Mouse (Mus musculus): ENCODE measurements around the gene Bmp2k. TPM values are rescaled to one million over a fixed set of nuclear protein-coding genes. Genes with fewer than 3 reads are reported as not detected.

The Bmp2k gene
- polyA plus RNA-seq, 1 experiment from 2014 or later = 7.9 TPM

DNA sequence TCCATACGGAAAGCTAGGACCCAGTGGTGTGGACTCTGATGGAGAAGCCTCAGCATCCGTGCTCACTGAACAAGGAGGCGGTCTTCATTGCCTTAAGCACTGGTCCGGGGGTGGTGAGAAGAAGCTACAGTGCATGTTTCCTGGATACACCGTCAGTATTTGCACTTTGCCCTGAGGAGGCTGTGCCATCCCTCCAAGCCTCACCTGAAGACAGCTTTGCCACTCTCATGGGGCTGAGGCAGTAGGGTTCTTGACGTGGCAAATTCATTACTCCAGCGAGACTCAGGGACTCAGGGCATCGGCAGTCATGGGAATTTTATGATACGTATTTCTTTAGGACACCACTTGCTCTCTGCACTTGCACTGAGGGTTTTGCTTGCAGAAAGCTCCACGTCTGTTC, 49.2 kb downstream of the Bmp2k start:
- no peak overlapping the region for H3K4me2 ChIP-seq (replicated peaks)
- H3K4me3 ChIP-seq = no peak overlapping the region
- no peak overlapping the region for H3K27ac ChIP-seq
- no peaks in the 10 kb centered on the region for H3K9me3 ChIP-seq
- no peak overlapping the region for H3K9ac ChIP-seq
- no peak for ATAC-seq (ENCODE audit: low FRiP score, low read depth)
- H3K36me3 ChIP-seq = peaks cover 9% of the 10 kb centered on the region; the same call in 1 of the 2 replicates
- no peaks in the 10 kb centered on the region for H3K27me3 ChIP-seq
- WGBS = 86% methylated on average over 10 of the region's 10 CpGs
- H3K4me1 ChIP-seq = no peaks in the 10 kb centered on the region

DNA sequence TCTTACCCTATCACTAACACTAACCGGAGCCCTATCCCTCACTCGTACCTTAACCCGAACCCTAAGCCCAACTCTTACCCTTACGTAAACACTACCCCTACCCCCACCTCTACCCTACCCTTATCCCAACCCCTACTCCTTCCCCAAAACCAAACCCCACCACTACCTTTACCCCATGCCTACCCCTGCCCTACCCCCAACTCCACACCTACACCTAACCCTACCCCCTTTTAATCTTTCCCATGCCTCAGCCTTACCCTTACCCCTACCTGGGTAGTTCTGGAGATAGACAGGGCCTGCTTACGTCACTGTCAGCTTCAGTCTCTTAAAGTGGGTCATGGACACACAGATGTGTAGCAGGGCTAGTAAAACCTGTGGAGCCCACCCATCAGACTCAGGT, 51.4 kb downstream of the Bmp2k start:
- no peak overlapping the region for H3K27ac ChIP-seq
- H3K9ac ChIP-seq = no peak overlapping the region
- no peak overlapping the region for H3K4me3 ChIP-seq
- H3K4me2 ChIP-seq (replicated peaks) = no peak overlapping the region
- no peaks in the 10 kb centered on the region for H3K4me1 ChIP-seq
- ATAC-seq (ENCODE audit: low FRiP score, low read depth) = no peak
- no peaks in the 10 kb centered on the region for H3K27me3 ChIP-seq
- peaks cover 13% of the 10 kb centered on the region; the same call in 1 of the 2 replicates for H3K36me3 ChIP-seq
- WGBS = 93% methylated on average over 5 of the region's 5 CpGs
- H3K9me3 ChIP-seq = no peaks in the 10 kb centered on the region

DNA sequence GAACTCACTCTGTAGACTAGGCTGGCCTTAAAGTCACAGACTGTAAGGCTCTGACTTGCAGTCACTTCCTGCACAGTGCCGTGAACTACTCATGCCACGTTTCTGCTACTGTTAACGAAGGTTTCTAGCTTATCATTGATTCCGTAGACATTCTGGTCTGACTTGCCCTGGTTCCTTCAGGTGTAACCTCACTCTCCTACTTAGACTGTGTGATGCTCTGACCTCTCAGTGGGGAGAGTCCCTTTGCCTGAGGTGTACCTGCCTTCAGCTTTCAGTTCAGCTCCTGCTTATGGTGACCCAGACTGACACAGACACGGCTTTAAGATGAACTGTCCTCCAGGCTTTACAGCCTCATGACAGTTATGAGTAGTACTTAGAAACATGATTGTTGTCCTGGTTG, 56.7 kb downstream of the Bmp2k start:
- Histone ChIP-seq H3K9ac (no peak overlapping the region), H3K4me3 (no peak overlapping the region), H3K36me3 (peaks cover 16% of the 10 kb centered on the region), H3K9me3 (no peaks in the 10 kb centered on the region), H3K4me2 (replicated peaks) (no peak overlapping the region), H3K27me3 (no peaks in the 10 kb centered on the region), H3K4me1 (no peaks in the 10 kb centered on the region), H3K27ac (no peak overlapping the region)
- no peak for ATAC-seq (ENCODE audit: low FRiP score, low read depth)
- WGBS = 82% methylated on average over 5 of the region's 5 CpGs

DNA sequence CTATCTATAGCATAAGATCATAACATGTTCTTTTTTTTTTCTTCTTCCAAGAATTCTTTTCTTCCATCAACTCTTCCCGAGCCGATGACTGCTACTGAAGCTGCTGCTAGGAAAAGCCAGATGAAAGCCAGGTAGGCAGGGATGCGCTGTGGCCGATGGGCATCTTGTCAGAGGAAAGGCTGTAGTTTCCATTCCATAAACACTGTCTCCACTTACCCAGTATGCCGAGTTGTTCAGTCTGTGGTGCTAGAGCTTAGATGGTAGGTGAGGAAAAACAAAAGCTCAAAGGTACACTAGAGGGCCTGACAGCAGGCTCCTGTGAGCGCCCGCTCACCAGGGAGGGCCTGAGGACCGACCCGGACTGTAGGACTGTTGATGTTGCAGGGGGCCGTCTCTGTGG, 57.3 kb downstream of the Bmp2k start:
- Histone ChIP-seq H3K4me1 (no peaks in the 10 kb centered on the region), H3K4me2 (replicated peaks) (no peak overlapping the region), H3K27ac (no peak overlapping the region), H3K27me3 (no peaks in the 10 kb centered on the region), H3K4me3 (no peak overlapping the region), H3K9me3 (no peaks in the 10 kb centered on the region), H3K36me3 (peaks cover 16% of the 10 kb centered on the region), H3K9ac (no peak overlapping the region)
- 74% methylated on average over 10 of the region's 10 CpGs for WGBS
- no peak for ATAC-seq (ENCODE audit: low FRiP score, low read depth)

DNA sequence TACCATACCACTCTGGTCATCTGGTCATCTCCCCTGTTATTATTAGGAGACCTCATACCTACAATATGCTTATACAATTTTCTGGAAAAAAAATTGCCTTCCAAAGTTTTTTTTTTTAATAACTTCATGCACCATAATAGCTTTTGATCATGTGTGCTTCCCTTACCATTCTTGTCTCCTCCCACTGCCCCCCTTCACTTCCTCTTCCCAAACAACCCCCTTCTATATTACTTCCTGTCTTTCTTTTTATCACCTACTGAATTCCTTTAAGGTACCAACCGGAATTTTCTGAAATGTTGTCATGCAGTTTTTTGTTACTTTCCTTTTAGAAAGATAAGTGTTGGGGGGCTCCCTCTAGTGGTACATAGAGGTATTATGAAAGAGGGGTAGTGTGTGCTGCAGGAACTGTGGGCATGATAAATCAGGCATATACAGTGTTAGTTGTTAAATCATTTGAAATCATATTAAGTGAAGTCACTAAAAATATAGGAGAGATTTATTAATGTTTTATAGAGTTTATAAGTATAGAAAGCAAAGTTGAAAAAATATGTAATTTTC, 58.1 kb downstream of the Bmp2k start:
- Histone ChIP-seq H3K27ac (no peak overlapping the region), H3K36me3 (peaks cover 16% of the 10 kb centered on the region), H3K4me1 (no peaks in the 10 kb centered on the region), H3K27me3 (no peaks in the 10 kb centered on the region), H3K4me3 (no peak overlapping the region), H3K9ac (no peak overlapping the region), H3K9me3 (no peaks in the 10 kb centered on the region), H3K4me2 (replicated peaks) (no peak overlapping the region)
- WGBS = 2% methylated on average over 1 of the region's 1 CpGs
- no peak for ATAC-seq (ENCODE audit: low FRiP score, low read depth)

DNA sequence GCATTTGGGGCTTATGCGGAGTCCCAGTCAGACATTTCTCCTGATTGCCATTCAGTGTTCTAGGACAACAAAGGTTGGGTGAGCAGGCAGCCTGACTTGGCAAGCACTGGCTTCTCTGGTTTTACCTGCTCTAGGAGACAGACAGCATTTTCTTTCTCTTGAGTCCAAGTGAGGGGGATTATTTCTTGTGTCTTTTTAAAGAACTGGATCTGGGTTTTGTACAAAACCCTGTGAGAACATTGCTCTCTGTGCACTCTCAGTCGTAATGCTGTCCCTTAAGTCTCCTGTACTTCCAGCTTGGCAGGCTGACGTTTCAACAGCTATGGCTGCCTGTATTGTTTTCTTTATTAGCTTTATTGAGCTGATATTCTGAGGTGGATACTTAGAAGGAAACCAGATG, 58.9 kb downstream of the Bmp2k start:
- Histone ChIP-seq H3K9me3 (no peaks in the 10 kb centered on the region), H3K27me3 (no peaks in the 10 kb centered on the region), H3K27ac (no peak overlapping the region), H3K4me1 (no peaks in the 10 kb centered on the region), H3K9ac (no peak overlapping the region), H3K36me3 (peaks cover 16% of the 10 kb centered on the region), H3K4me2 (replicated peaks) (no peak overlapping the region), H3K4me3 (no peak overlapping the region)
- WGBS = 62% methylated on average over 3 of the region's 3 CpGs
- ATAC-seq (ENCODE audit: low FRiP score, low read depth) = no peak

DNA sequence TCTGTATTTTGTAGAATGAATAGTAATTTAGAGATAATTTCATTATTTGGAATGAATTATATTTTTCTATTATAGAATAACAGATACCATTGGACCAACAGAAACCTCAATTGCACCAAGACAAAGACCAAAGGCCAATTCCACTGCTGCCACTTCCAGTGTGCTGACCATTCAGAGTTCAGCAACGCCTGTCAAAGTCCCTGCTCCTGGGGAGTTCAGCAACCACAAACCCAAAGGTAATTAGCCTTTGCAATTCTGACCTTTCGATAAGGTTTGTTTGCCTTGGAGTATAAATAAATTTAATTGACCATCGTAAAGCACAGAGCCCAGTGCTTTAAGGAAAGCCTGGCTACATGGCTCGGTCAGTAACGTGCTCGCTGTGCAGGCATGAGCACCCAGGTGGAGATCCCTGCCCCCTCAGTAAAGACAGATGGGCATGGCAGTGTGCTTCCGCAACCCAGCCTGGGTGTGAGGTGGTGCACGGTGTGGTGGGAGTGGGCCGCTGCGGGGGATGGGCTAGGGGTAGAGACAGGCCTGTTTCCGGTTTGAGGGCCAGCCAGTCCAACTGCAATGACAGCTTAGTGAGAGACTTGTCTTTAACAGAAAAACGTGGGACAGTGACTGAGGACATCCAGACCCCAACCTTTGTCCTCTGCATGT, 59.4 kb downstream of the Bmp2k start:
- no peak for ATAC-seq (ENCODE audit: low FRiP score, low read depth)

DNA sequence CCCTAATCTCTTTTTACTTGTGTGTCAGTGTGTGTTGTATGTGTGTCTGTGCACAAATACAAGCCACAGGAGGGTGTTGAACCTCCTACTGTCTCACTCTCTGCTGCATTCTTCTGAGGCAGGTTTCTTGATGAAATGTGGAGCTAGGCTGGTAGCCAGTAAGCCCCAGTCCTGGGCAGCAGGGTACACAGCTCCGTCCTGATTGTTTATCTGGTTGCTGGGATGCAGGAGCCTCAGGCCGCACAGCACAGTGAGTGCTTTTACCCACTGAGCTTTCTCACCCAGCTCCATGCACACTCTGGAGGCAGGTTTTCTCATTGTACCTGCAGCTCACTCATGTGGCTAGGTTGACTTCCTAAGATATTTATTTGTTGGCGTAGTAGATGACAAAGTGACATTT, 63.4 kb downstream of the Bmp2k start:
- Histone ChIP-seq H3K36me3 (peaks cover 33% of the 10 kb centered on the region), H3K27me3 (no peaks in the 10 kb centered on the region), H3K4me2 (replicated peaks) (no peak overlapping the region), H3K9ac (no peak overlapping the region), H3K4me3 (no peak overlapping the region), H3K27ac (no peak overlapping the region), H3K9me3 (no peaks in the 10 kb centered on the region), H3K4me1 (no peaks in the 10 kb centered on the region)
- ATAC-seq (ENCODE audit: low FRiP score, low read depth) = no peak
- WGBS = 75% methylated on average over 3 of the region's 3 CpGs

More for the DNA sequence above, 59.4 kb downstream of the Bmp2k start:
- Histone ChIP-seq H3K27me3 (no peaks in the 10 kb centered on the region), H3K27ac (no peak overlapping the region), H3K4me2 (replicated peaks) (no peak overlapping the region), H3K36me3 (peaks cover 16% of the 10 kb centered on the region), H3K9ac (no peak overlapping the region), H3K4me3 (no peak overlapping the region), H3K4me1 (no peaks in the 10 kb centered on the region), H3K9me3 (no peaks in the 10 kb centered on the region)
- WGBS = 30% methylated on average over 12 of the region's 12 CpGs

DNA sequence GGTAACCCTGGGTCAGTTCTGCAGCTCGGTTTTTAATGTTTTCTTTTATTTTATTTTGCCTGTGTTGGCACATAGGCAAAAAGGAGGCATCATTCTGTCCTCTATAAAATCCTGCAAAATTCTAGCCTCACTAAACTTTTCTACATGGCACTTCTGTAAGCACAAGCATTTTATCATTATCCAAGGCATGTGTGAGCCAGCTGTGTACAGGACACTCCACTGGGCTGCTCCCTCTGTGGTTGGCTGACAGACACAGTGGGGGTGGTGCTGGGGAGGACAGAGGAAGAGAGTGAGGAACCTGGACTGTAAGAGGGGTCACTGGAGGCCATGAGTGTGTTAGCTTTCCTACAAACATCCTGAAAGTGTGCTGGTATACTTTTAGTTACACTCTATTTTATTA, 64.6 kb downstream of the Bmp2k start:
- H3K4me1 ChIP-seq = no peaks in the 10 kb centered on the region; the same call in 1 of the 2 replicates
- 68% methylated on average over 1 of the region's 1 CpGs for WGBS
- H3K36me3 ChIP-seq = peaks cover 41% of the 10 kb centered on the region
- H3K9ac ChIP-seq = no peak overlapping the region
- H3K27ac ChIP-seq = no peak overlapping the region
- no peak overlapping the region for H3K4me3 ChIP-seq
- ATAC-seq (ENCODE audit: low FRiP score, low read depth) = no peak
- no peaks in the 10 kb centered on the region for H3K9me3 ChIP-seq
- H3K27me3 ChIP-seq = no peaks in the 10 kb centered on the region
- no peak overlapping the region for H3K4me2 ChIP-seq (replicated peaks)

DNA sequence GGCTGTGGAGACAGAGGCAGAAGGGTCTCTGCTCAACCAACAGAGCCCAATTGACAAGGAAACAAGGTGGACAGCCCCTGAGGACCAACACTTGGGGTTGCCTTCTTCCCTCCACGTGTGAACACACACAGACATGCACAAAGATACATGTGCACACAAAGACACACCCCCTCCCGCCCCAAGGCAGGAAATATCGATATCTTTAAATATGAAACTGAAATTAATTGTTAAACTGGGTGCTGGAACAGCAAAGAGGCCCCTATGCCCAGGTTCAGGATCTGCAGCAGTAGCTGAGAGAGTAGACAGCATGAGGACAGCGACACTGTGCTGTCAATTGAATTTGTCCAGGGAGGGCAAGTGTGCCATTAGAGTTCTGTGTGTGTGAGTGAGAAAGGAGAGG, 68.3 kb downstream of the Bmp2k start:
- 88% methylated on average over 4 of the region's 4 CpGs for whole genome bisulfite sequencing
- Histone ChIP-seq H3K9me3 (no peaks in the 10 kb centered on the region), H3K9ac (no peak overlapping the region), H3K36me3 (peaks cover 50% of the 10 kb centered on the region), H3K27me3 (no peaks in the 10 kb centered on the region), H3K4me2 (replicated peaks) (no peak overlapping the region), H3K4me1 (no peaks in the 10 kb centered on the region; the same call in 1 of the 2 replicates), H3K4me3 (no peak overlapping the region), H3K27ac (no peak overlapping the region)
- no peak for ATAC-seq (ENCODE audit: low FRiP score, low read depth)

DNA sequence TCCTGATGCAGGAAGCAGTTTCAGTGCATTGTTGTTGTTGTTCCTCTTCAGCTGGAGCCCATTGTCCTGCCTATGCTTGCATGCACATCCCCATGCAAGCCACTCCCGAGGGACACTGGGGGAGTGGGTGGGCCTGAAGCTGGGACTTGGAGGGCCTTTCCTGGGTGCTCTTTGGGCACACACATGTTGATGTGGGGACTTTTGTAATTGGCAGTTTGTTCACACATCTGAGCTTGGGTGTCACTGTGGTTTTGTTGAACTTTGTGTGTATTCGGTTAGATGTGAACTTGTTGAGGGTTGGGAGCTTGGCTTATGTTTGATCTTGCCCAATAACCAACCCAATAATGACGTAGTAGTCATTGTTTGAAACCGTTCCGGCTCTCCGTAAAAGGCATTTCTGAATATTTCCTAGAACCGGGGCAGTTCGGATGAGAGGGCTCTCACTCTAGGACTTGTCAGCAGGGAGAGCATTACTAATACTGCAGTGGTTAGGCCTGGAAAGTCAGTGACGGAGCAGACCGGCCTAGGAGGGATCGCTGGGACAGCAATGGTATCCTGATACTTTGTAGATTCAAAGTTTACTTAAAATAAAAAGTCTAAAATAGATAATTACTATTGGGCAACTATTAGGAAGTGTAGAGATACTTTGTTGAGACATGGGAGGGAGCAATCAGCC, 78.1 kb downstream of the Bmp2k start:
- Histone ChIP-seq H3K4me3 (no peak overlapping the region), H3K27me3 (no peaks in the 10 kb centered on the region), H3K9ac (no peak overlapping the region), H3K27ac (no peak overlapping the region), H3K4me2 (replicated peaks) (no peak overlapping the region), H3K9me3 (no peaks in the 10 kb centered on the region), H3K36me3 (peaks cover 1% of the 10 kb centered on the region; the same call in 1 of the 2 replicates), H3K4me1 (0 out of 2 replicates have a peak, but pooled peaks cover 5% of the 10 kb centered on the region)
- WGBS = 91% methylated on average over 11 of the region's 11 CpGs
- no peak for ATAC-seq (ENCODE audit: low FRiP score, low read depth)

DNA sequence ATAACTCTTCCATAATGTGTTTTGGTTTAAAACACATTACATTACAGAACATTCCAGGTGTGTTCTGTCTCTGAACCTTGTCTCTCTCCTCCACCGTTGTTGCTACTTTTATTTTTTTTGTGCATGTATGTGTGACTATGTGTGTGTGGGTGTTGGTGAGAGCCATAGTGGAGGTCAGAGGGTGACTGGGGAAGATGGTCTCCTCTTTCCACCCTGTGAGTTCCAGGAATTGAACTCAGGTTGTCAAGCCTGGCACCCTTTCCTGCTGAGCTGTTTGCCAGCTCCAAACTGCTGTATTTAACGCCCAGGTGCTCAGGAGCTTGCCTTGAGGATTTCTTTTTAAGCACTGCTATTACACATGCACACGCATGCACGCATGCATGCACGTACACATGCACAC, 78.7 kb downstream of the Bmp2k start:
- H3K9ac ChIP-seq = no peak overlapping the region
- no peaks in the 10 kb centered on the region for H3K36me3 ChIP-seq
- no peak overlapping the region for H3K4me2 ChIP-seq (replicated peaks)
- 0 out of 2 replicates have a peak, but pooled peaks cover 5% of the 10 kb centered on the region for H3K4me1 ChIP-seq
- no peak for ATAC-seq (ENCODE audit: low FRiP score, low read depth)
- no peak overlapping the region for H3K4me3 ChIP-seq
- no peak overlapping the region for H3K27ac ChIP-seq
- WGBS = 91% methylated on average over 5 of the region's 5 CpGs
- no peaks in the 10 kb centered on the region for H3K9me3 ChIP-seq
- no peaks in the 10 kb centered on the region for H3K27me3 ChIP-seq
